Comparison of ENCODE assay signal across 10 mouse cellular contexts in genomic region chr10:3697500-3697899, GRCm38 (mm10). TPM values are rescaled to one million over a fixed set of nuclear protein-coding genes. Genes with fewer than 3 reads are reported as not detected.
DNase-seq lines count a peak whose midpoint lies in the region; ATAC-seq and TF ChIP-seq lines count a peak whose summit lies in the region.
"Had no signal": no experiment of that assay in that cellular context is flagged by ENCODE, and none has a peak within 500 bp of the region (broad histone marks: within the 10 kb centered on the region; RNA-seq: fewer than 3 reads in every experiment).

No protein-coding gene starts in this region.

- TF ChIP-seq EP300 in lung, postnatal 0 days (IDR thresholded peaks at IDR 0.05) = no peak

- H3K27ac ChIP-seq in hindbrain, embryonic 15.5 days (replicated peaks) = peak overlapping the region; percentile 64; the same call in 1 of the 2 replicates
- no peak overlapping the region for H3K27ac ChIP-seq in hindbrain, embryonic 11.5 days (ENCODE audit: low read depth, low read length)
- peak overlapping the region; percentile 59 for H3K27ac ChIP-seq in bone marrow macrophage, adult 2 months (ENCODE audit: insufficient read depth, low read depth, low read length)
- peak overlapping the region; percentile 79; the same call in 1 of the 2 replicates for H3K27ac ChIP-seq in embryonic facial prominence, embryonic 14.5 days (replicated peaks; ENCODE audit: low read depth, low read length)
- peak overlapping the region; percentile 65; the same call in 1 of the 2 replicates for H3K27ac ChIP-seq in lung, postnatal 0 days (ENCODE audit: low read length)
- H3K27ac ChIP-seq: kidney, postnatal 0 days had no signal

- TF ChIP-seq POLR2A in bone marrow macrophage, adult 2 months (IDR thresholded peaks at IDR 0.05; ENCODE audit: borderline replicate concordance, low read depth, low read length) = no peak

- no peak overlapping the region for H3K4me2 ChIP-seq in hindbrain, embryonic 15.5 days
- no peak overlapping the region for H3K4me2 ChIP-seq in hindbrain, embryonic 11.5 days (replicated peaks; ENCODE audit: low read depth, low read length)
- no peak overlapping the region for H3K4me2 ChIP-seq in embryonic facial prominence, embryonic 14.5 days (ENCODE audit: low read depth, low read length)
- H3K4me2 ChIP-seq in lung, postnatal 0 days (replicated peaks; ENCODE audit: low read depth, low read length) = no peak overlapping the region
- H3K4me2 ChIP-seq: neural tube, embryonic 12.5 days had no signal

- no peak for ATAC-seq in hindbrain, embryonic 15.5 days (ENCODE audit: low FRiP score, low read depth)
- ATAC-seq in hindbrain, embryonic 11.5 days (ENCODE audit: low FRiP score) = no peak
- no peak for ATAC-seq in embryonic facial prominence, embryonic 14.5 days (ENCODE audit: low read depth)
- peak; percentile 30; the same call in 1 of the 2 replicates for ATAC-seq in lung, postnatal 0 days

- DNase-seq in hindbrain, embryonic 11.5 days (ENCODE audit: low spot score) = no peak
- no peak for DNase-seq in embryonic facial prominence, embryonic 14.5 days (ENCODE audit: low spot score)
- DNase-seq in lung, postnatal 0 days (ENCODE audit: low spot score) = peak; percentile 60
- DNase-seq in spleen, adult 12 weeks (ENCODE audit: low spot score) = no peak
- DNase-seq in urinary bladder, postnatal 14 days (ENCODE audit: low spot score) = no peak
- DNase-seq in gastrocnemius, postnatal 10 days = no peak

- peaks cover 4% of the 10 kb centered on the region; the same call in 1 of the 2 replicates for H3K4me1 ChIP-seq in hindbrain, embryonic 15.5 days (replicated peaks)
- no peaks in the 10 kb centered on the region for H3K4me1 ChIP-seq in hindbrain, embryonic 11.5 days (replicated peaks; ENCODE audit: control insufficient read depth, insufficient read depth, low read length)
- H3K4me1 ChIP-seq in bone marrow macrophage, adult 2 months (ENCODE audit: control insufficient read depth, insufficient read depth, low read length) = peaks cover 18% of the 10 kb centered on the region
- H3K4me1 ChIP-seq in embryonic facial prominence, embryonic 14.5 days (ENCODE audit: control insufficient read depth, insufficient read depth, low read length) = peaks cover 25% of the 10 kb centered on the region
- H3K4me1 ChIP-seq in lung, postnatal 0 days (ENCODE audit: insufficient read depth, low read depth, low read length) = peaks cover 6% of the 10 kb centered on the region; the same call in 1 of the 2 replicates
- H3K4me1 ChIP-seq: neural tube, embryonic 12.5 days had no signal

- H3K4me3 ChIP-seq in hindbrain, embryonic 15.5 days = no peak overlapping the region
- no peak overlapping the region for H3K4me3 ChIP-seq in hindbrain, embryonic 11.5 days (ENCODE audit: low read depth, low read length)
- no peak overlapping the region for H3K4me3 ChIP-seq in bone marrow macrophage, adult 2 months (ENCODE audit: insufficient read depth, low read length)
- H3K4me3 ChIP-seq in embryonic facial prominence, embryonic 14.5 days (ENCODE audit: low read depth, low read length) = no peak overlapping the region
- no peak overlapping the region for H3K4me3 ChIP-seq in lung, postnatal 0 days (ENCODE audit: low read depth, low read length)
- H3K4me3 ChIP-seq: neural tube, embryonic 12.5 days had no signal

- H3K36me3 ChIP-seq in hindbrain, embryonic 15.5 days = no peaks in the 10 kb centered on the region
- H3K36me3 ChIP-seq in hindbrain, embryonic 11.5 days (ENCODE audit: control insufficient read depth, insufficient read depth, low read length) = no peaks in the 10 kb centered on the region
- no peaks in the 10 kb centered on the region for H3K36me3 ChIP-seq in embryonic facial prominence, embryonic 14.5 days (ENCODE audit: control insufficient read depth, insufficient read depth, low read length)
- H3K36me3 ChIP-seq in lung, postnatal 0 days (ENCODE audit: insufficient read depth, low read length) = no peaks in the 10 kb centered on the region
- H3K36me3 ChIP-seq: neural tube, embryonic 12.5 days had no signal

- TF ChIP-seq CTCF in bone marrow macrophage, adult 2 months (IDR thresholded peaks at IDR 0.05; ENCODE audit: low read depth, low read length) = no peak
- no peak for TF ChIP-seq CTCF in lung, postnatal 0 days (IDR thresholded peaks at IDR 0.05)

- no peak overlapping the region for H3K9ac ChIP-seq in hindbrain, embryonic 15.5 days
- no peak overlapping the region for H3K9ac ChIP-seq in hindbrain, embryonic 11.5 days (ENCODE audit: low read depth, low read length)
- no peak overlapping the region for H3K9ac ChIP-seq in embryonic facial prominence, embryonic 14.5 days (ENCODE audit: low read depth, low read length)
- no peak overlapping the region for H3K9ac ChIP-seq in lung, postnatal 0 days (replicated peaks; ENCODE audit: low read depth)
- H3K9ac ChIP-seq: neural tube, embryonic 12.5 days had no signal

- no peaks in the 10 kb centered on the region for H3K9me3 ChIP-seq in hindbrain, embryonic 15.5 days
- H3K9me3 ChIP-seq in hindbrain, embryonic 11.5 days (ENCODE audit: control insufficient read depth, low read length) = no peaks in the 10 kb centered on the region
- H3K9me3 ChIP-seq in embryonic facial prominence, embryonic 14.5 days (ENCODE audit: control insufficient read depth, low read length) = no peaks in the 10 kb centered on the region
- H3K9me3 ChIP-seq in lung, postnatal 0 days (ENCODE audit: low read length) = no peaks in the 10 kb centered on the region
- H3K9me3 ChIP-seq: neural tube, embryonic 12.5 days had no signal

- no peaks in the 10 kb centered on the region for H3K27me3 ChIP-seq in hindbrain, embryonic 15.5 days
- no peaks in the 10 kb centered on the region for H3K27me3 ChIP-seq in hindbrain, embryonic 11.5 days (ENCODE audit: control insufficient read depth, insufficient read depth, low read length)
- no peaks in the 10 kb centered on the region for H3K27me3 ChIP-seq in embryonic facial prominence, embryonic 14.5 days (replicated peaks; ENCODE audit: control insufficient read depth, insufficient read depth, low read length)
- H3K27me3 ChIP-seq in lung, postnatal 0 days (replicated peaks; ENCODE audit: insufficient read depth, low read length) = no peaks in the 10 kb centered on the region
- H3K27me3 ChIP-seq: neural tube, embryonic 12.5 days had no signal

- 86% methylated on average over 5 of the region's 5 CpGs for WGBS in hindbrain, embryonic 15.5 days
- WGBS in hindbrain, embryonic 11.5 days = 86% methylated on average over 5 of the region's 5 CpGs
- 79% methylated on average over 5 of the region's 5 CpGs for WGBS in embryonic facial prominence, embryonic 14.5 days
- WGBS in lung, postnatal 0 days = 63% methylated on average over 5 of the region's 5 CpGs

RNA-seq across cellular contexts. Expression of gene Plekhg1, which starts 42.7 kb away (rescaled TPM):
- 10.5 and 11.4 TPM in 2 replicates for polyA plus RNA-seq in hindbrain, embryonic 15.5 days (2015; fragmentation: Nextera tagmentation; extraction: Ambion mirVana)
- 12.3 and 12.6 TPM in 2 replicates for polyA plus RNA-seq in hindbrain, embryonic 11.5 days (2014; fragmentation: Nextera tagmentation; extraction: Ambion mirVana)
- polyA plus RNA-seq in bone marrow macrophage, adult 2 months (2012; ENCODE audit: insufficient read depth, insufficient read length, missing spikeins) = 3.9 and 5.5 TPM in 2 replicates
- 16.0 and 17.5 TPM in 2 replicates for polyA plus RNA-seq in embryonic facial prominence, embryonic 14.5 days (2014; fragmentation: Nextera tagmentation; extraction: Ambion mirVana)
- polyA plus RNA-seq in lung, postnatal 0 days (2015; fragmentation: Nextera tagmentation; extraction: Ambion mirVana) = 6.0 and 7.2 TPM in 2 replicates
- 10 to 100 TPM; 13.3 to 16.3 TPM for total RNA-seq in gastrocnemius, postnatal 10 days (2021)
